In genomic region chr1:74031771-74032609, GRCm38 (mm10) we compare ENCODE assay signal across 10 mouse cellular contexts.
DNase-seq lines count a peak whose midpoint lies in the region; ATAC-seq and TF ChIP-seq lines count a peak whose summit lies in the region.
"Had no signal": no experiment of that assay in that cellular context is flagged by ENCODE, and none has a peak within 500 bp of the region (broad histone marks: within the 10 kb centered on the region; RNA-seq: fewer than 3 reads in every experiment).

No protein-coding gene starts in this region.

- peak overlapping the region; percentile 46 for H3K27ac ChIP-seq in intestine, postnatal 0 days (ENCODE audit: low read depth, low read length)
- H3K27ac ChIP-seq in liver, postnatal 0 days (ENCODE audit: low read depth), result peak overlapping the region; percentile 7; the same call in 1 of the 2 replicates

- H3K4me3 ChIP-seq in intestine, postnatal 0 days (ENCODE audit: low read depth, low read length), result no peak overlapping the region
- no peak overlapping the region for H3K4me3 ChIP-seq in liver, postnatal 0 days (ENCODE audit: low read depth, low read length)

- H3K4me2 ChIP-seq in intestine, postnatal 0 days (replicated peaks; ENCODE audit: low read depth), result no peak overlapping the region
- H3K4me2 ChIP-seq in liver, postnatal 0 days (ENCODE audit: low read depth, low read length), result no peak overlapping the region

- TF ChIP-seq EP300 in liver, postnatal 0 days (IDR thresholded peaks at IDR 0.05; ENCODE audit: low read depth), result no peak

- H3K27me3 ChIP-seq in intestine, postnatal 0 days (replicated peaks; ENCODE audit: control insufficient read depth, insufficient read depth, low read length), result 0 out of 2 replicates have a peak, but pooled peaks cover under 1% of the 10 kb centered on the region
- 0 out of 2 replicates have a peak, but pooled peaks cover 7% of the 10 kb centered on the region for H3K27me3 ChIP-seq in liver, postnatal 0 days (ENCODE audit: insufficient read depth, low read length)

- ATAC-seq in intestine, postnatal 0 days, result no peak
- ATAC-seq in liver, postnatal 0 days, result no peak
- no peak for ATAC-seq in granulocyte monocyte progenitor cell, adult 5-6 weeks (replicated peaks; ENCODE audit: poor library complexity, severe bottlenecking)

- H3K36me3 ChIP-seq in intestine, postnatal 0 days (ENCODE audit: control insufficient read depth, insufficient read depth), result no peaks in the 10 kb centered on the region; the same call in 1 of the 2 replicates
- H3K36me3 ChIP-seq in liver, postnatal 0 days (replicated peaks; ENCODE audit: insufficient read depth, low read length), result no peaks in the 10 kb centered on the region

- H3K9ac ChIP-seq in intestine, postnatal 0 days (ENCODE audit: low read depth, low read length), result no peak overlapping the region
- H3K9ac ChIP-seq in liver, postnatal 0 days (replicated peaks), result no peak overlapping the region

- 70% methylated on average over 9 of the region's 9 CpGs for WGBS in intestine, postnatal 0 days
- 65% methylated on average over 9 of the region's 9 CpGs for WGBS in liver, postnatal 0 days (ENCODE audit: insufficient replicate concordance)

- 0 out of 2 replicates have a peak, but pooled peaks cover 5% of the 10 kb centered on the region for H3K4me1 ChIP-seq in intestine, postnatal 0 days (replicated peaks; ENCODE audit: control insufficient read depth, insufficient read depth, low read length)
- H3K4me1 ChIP-seq in liver, postnatal 0 days (ENCODE audit: insufficient read depth), result peaks cover 14% of the 10 kb centered on the region

- no peaks in the 10 kb centered on the region for H3K9me3 ChIP-seq in intestine, postnatal 0 days (ENCODE audit: control insufficient read depth)
- H3K9me3 ChIP-seq in liver, postnatal 0 days (ENCODE audit: low read length), result no peaks in the 10 kb centered on the region

- DNase-seq in adrenal gland, postnatal 10 days, result peak; percentile 46
- DNase-seq in adrenal gland, adult 8-10 months, result no peak
- DNase-seq in heart, adult 11 months, result peak; percentile 99
- DNase-seq in liver, postnatal 0 days, result no peak
- no peak for DNase-seq in thymus, postnatal 4 days
- DNase-seq in urinary bladder, postnatal 14 days (ENCODE audit: low spot score), result no peak
- DNase-seq: cerebellum, adult 9-10 months; thymus, postnatal 14 days had no signal

- TF ChIP-seq CTCF in intestine, postnatal 0 days (IDR thresholded peaks at IDR 0.05; ENCODE audit: low read depth), result no peak
- no peak for TF ChIP-seq CTCF in liver, postnatal 0 days (IDR thresholded peaks at IDR 0.05; ENCODE audit: low read depth)

Comparison
In these comparisons a context has a peak if more than half of its experiments do, and no peak if none do; other contexts are left out.
1. DNase-seq: peak in adrenal gland, postnatal 10 days (single experiment) and heart, adult 11 months (single experiment); none in adrenal gland, adult 8-10 months (single experiment), liver, postnatal 0 days (single experiment), thymus, postnatal 4 days (single experiment) and urinary bladder, postnatal 14 days (single experiment).